Mouse (Mus musculus): ENCODE data around the gene Anapc15-ps. TPM values are rescaled to one million over a fixed set of nuclear protein-coding genes. Genes with fewer than 3 reads are reported as not detected.

The Anapc15-ps gene
- total RNA-seq, 2 experiments from 2014 or later = not detected

GRCm38 (mm10) chr10:95694559-95695251, 21.5 kb upstream of the Anapc15-ps start:
- no peak for DNase-seq
- intact Hi-C loops (cut with DNase I) = no loop called here

GRCm38 (mm10) chr10:95691347-95691746, 18.1 kb upstream of the Anapc15-ps start:
- intact Hi-C loops (cut with DNase I) = no loop called here
- no peak for DNase-seq

- intact Hi-C loops (cut with DNase I) = no loop called here
- DNase-seq = no peak
Measured at GRCm38 (mm10) chr10:95689833-95690232, 16.6 kb upstream of the Anapc15-ps start.

- intact Hi-C loops (cut with DNase I) = no loop called here
- DNase-seq = no peak
Measured at GRCm38 (mm10) chr10:95689058-95689457, 15.8 kb upstream of the Anapc15-ps start.

GRCm38 (mm10) chr10:95687558-95688141, 14.4 kb upstream of the Anapc15-ps start:
- intact Hi-C loops (cut with DNase I) = no loop called here
- no peak for DNase-seq

DNA sequence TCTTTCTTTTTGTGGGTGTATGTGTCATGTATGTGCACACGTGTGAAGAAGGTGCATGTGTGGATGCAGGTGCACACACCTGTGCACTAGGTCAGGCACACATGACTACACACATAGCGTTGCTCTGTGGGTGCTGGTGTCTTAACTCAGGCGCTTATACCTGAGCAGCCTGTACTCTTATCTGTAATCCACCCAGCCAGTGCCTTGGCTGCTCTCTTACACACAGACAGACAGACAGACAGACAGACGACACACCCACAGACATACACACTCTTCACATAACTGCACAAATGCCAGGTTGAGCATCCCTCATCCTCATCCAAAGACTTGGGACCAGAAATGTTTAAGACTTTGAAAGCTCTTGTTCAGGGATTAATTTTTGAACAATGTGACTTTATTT, 12.8 kb upstream of the Anapc15-ps start:
- DNase-seq = no peak
- intact Hi-C loops (cut with DNase I) = no loop called here

DNA sequence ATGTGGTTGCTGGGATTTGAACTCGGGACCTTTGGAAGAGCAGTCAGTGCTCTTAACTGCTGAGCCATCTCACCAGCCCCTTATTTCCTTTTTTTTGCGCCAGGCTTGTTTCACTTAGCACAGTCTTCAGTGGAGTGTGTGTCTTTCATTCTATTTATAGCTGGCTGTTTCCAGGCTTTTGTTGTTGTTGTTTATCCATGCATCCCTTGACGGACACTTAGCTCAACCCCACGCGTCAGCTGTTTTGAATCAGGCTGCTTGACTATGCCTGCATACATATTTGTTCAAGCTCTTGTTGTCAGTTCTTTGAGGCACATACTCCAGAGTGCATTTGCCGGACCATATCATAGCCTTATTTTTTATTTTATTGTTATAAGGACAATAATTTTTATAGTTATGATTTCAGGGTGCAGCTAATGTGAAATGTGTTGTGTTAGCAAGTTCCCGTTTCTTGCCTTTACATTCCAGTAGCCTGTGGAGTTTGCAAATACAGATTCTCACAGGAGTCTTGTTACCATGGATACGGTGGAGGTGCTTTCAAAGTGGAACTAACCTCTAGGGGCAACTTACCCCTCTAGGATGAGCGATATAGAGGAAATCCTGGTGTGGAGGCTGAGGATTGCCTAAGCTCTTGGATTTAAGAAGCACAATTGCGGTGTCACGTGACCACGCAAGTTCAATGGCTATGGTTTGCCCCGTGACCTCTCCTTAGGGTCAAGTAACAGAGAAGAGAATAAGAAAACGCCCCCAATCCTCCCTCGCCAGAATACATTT, 11.7 kb upstream of the Anapc15-ps start:
- intact Hi-C loops (cut with DNase I) = no loop called here
- DNase-seq = no peak

DNA sequence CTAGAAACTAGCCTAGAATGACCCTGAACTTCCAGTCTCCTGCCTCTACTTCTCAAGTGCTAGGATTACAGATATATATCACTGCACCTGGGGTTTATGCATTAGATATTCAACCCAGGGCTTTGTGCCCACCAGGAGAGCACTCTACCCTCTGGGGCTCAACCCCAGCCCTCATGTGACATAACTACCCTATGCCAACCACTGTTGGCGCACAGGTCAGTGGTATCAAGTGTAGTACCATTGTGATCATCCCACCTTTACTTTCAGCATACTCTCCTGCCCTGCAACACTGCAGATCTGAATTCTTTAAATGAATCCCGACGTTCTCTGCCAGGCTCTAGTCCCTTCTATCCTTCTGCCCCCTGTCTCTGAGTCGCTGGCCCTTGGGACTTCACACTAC, 11.0 kb upstream of the Anapc15-ps start:
- no peak for DNase-seq
- intact Hi-C loops (cut with DNase I) = no loop called here

- intact Hi-C loops (cut with DNase I) = no loop called here
- DNase-seq = no peak
Measured at GRCm38 (mm10) chr10:95683735-95684134, 10.5 kb upstream of the Anapc15-ps start.

- intact Hi-C loops (cut with DNase I) = no loop called here
- DNase-seq = no peak
Measured at GRCm38 (mm10) chr10:95682964-95683363, 9.7 kb upstream of the Anapc15-ps start.

- no peak for DNase-seq
- intact Hi-C loops (cut with DNase I) = no loop called here
Measured at GRCm38 (mm10) chr10:95682091-95682740, 9.0 kb upstream of the Anapc15-ps start.

- DNase-seq = no peak
- intact Hi-C loops (cut with DNase I) = no loop called here
Measured at GRCm38 (mm10) chr10:95681481-95681880, 8.2 kb upstream of the Anapc15-ps start.

DNA sequence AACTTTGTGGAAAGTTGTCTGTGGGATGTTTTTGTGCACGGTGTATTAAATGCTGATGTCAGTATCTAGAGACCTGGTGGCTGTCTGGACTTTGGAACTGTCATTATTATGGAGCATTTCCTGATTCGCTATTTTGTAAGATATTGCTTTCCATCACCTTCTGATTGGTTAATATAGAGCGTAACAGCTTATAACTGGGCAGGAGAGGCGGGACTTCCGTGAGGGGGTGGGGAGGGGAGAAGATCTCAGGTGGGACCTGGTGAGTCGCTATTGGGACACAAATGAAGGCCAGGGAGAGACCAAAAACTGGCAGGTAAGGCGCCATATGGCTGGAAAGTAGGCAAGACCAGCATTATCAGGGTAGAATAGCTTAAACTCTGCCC, 7.8 kb upstream of the Anapc15-ps start:
- no peak for DNase-seq
- intact Hi-C loops (cut with DNase I) = no loop called here

DNA sequence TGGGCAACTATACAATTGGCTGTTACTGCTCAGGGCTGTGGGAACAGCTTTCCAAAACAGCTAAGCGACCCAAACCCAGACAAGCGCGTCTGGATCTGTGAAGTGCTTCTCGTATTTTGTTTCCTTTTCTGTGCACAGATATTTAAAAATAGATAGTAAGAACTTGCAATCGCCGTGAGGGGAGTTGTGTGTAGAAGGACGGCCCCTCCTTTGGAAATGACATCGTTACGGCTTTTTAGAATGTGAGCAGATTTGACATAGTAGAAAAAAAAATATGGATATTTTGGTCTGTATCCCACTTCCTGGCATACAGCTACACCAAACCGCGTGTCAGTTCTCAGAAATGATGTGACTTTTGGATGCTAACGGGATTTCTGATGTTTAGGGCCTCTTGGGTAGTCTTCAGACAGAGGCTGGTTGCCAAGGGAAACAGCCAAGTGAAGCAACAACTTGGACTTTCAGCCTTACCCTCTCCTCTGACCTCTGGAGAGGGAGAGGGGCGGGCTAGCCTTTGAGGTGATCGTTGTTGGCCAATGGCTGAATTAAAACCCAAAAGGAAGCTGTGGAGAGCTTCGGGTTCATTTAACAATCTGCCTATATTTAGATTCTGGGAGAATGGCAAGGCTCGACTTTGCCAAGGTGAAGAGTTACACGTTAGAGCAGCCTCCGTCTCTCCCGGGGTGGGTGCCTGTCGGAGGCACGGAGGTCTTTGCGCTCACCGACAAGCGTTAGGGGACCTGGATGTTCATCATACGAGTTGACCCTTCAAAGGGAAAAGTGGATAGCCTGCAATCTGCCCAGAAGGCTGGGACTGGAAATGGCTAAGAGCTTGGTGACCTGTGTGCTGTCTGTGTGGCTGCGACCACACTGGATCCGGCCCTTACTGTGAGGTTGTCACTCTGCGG, 7.2 kb upstream of the Anapc15-ps start:
- intact Hi-C loops (cut with DNase I) = no loop called here
- DNase-seq = no peak

DNA sequence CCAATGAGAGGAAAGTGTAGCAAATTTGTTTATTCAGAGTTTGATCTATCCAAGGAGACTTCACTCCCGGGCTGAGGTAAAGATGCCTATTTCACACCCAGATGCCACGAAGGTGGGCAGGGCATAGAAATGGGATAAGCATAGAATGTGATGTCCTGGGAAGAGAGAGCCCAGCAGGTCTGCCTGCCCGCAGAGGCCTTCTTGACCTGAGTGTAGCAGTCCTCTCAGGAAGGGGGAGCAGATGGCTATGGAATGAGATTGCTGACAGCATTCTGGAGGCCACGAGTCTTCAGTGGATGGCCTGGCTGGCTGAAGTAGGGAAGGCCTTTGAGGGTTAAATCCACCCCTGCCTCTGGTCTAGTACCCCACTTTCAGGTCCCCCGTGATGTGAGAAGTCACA, 5.9 kb upstream of the Anapc15-ps start:
- intact Hi-C loops (cut with DNase I) = loop anchor here (5.0 kb wide), 1 partner anchor 117 kb away; the partner anchor contains the start of gene Nudt4
- DNase-seq = no peak

DNA sequence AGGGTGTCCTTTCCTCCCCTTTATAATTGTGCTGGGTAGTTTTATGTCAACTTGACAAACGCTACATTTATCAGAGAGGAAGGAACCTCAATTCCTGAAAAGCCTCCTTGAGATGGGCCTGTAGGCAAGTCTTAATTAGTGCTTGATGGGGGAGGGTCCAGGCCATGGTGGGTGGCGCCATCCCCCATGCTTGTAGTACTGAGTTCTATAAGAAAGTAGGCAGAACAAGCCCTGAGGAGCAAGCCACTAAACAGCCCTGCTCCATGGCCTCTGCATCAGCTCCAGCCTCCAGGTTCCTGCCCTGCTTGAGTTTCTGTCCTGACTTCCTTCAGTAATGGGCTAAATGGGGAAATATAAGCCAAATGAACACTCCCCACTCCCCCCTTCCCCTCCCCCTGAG, 5.4 kb upstream of the Anapc15-ps start:
- intact Hi-C loops (cut with DNase I) = loop anchor here (5.0 kb wide), 1 partner anchor 116 kb away; the partner anchor contains the start of gene Nudt4
- no peak for DNase-seq

- intact Hi-C loops (cut with DNase I) = loop anchor here (5.0 kb wide), 1 partner anchor 116 kb away; the partner anchor contains the start of gene Nudt4
- DNase-seq = no peak
Measured at GRCm38 (mm10) chr10:95678241-95678640, 5.0 kb upstream of the Anapc15-ps start.

DNA sequence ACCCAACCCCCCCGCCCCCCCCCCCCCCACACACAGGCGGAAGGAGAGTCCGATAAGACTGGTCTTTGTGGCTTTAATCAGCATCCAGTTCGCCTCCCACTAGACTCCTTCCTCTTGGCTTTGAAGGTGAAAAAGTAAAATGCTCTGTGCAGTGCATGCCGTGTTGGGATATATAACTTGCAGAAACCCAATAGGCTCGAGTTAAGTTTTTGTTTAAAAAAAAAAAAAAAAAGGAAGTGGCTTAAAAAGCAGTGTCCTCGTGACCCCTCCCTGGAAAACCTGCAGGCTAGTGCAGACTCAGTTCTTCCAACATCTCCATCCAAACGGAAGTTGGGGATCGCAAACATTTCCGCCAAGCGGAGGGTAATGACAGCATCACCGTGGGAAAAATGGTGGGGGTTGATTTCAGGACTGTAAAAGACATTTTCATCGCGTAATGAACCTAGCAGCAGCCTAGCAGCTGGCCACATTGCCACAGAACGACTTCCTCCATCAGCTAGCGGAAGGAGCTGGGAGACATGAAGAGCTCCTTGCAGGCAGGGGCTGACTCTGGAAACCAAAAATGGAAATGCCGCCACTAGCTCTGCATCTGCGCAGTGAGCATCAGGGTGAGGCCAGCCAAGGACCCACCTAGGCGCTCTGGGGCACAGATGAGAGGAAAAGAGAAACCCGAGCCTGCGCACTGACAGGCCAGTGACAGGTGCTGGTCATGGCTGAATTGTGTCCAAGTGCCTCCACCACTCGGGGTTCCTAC, 4.3 kb upstream of the Anapc15-ps start:
- no peak for DNase-seq
- intact Hi-C loops (cut with DNase I) = loop anchor here (5.0 kb wide), 1 partner anchor 115 kb away; the partner anchor contains the start of gene Nudt4

- intact Hi-C loops (cut with DNase I) = loop anchor here (5.0 kb wide), 1 partner anchor 115 kb away; the partner anchor contains the start of gene Nudt4
- DNase-seq = no peak
Measured at GRCm38 (mm10) chr10:95676991-95677355, 3.7 kb upstream of the Anapc15-ps start.
